Mouse (Mus musculus) embryonic stem cell, embryonic (primary cell): ENCODE measurements around the gene Zfp697.
"Not testable (repeated sequence)": the region's sequence is repeated elsewhere in the genome, so short reads cannot be mapped to it uniquely, and the experiment has no call there.

Experiments
- CTCF ChIA-PET, 4 experiments: fragments of 300-600 bp in 2 of 4; fragments of 350-600 bp in 2 of 4; sonication (Branson Sonifier 250); formaldehyde crosslinking; loops; one replicate each; lab custom pipeline; 2022; ENCODE audit warnings: inconsistent platforms in 2 of 4; lab: Charles Lee
- POLR2A ChIA-PET, 4 experiments: fragments of 300-600 bp in 2 of 4; fragments of 350-600 bp in 2 of 4; sonication (Branson Sonifier 250); formaldehyde crosslinking; loops; one replicate each; lab custom pipeline; 2022; ENCODE audit warnings: antibody characterized with exemption in 4 of 4, inconsistent platforms in 1 of 4; lab: Charles Lee

Zfp697 gene

GRCm38 (mm10) chr3:98682401-98682800, 300.1 kb downstream of the Zfp697 start:
- CTCF ChIA-PET = no interaction called here
- POLR2A ChIA-PET = no interaction called here

- POLR2A ChIA-PET = no interaction called here
- CTCF ChIA-PET = no interaction called here
These were observed 338.5 kb downstream of the Zfp697 start for GRCm38 (mm10) chr3:98720740-98721139.

GRCm38 (mm10) chr3:98724376-98724775, 342.1 kb downstream of the Zfp697 start, which contains the start of gene Hsd3b2:
Gene Hsd3b2 (minus strand): TSS chr3:98724543.
- POLR2A ChIA-PET = no interaction called here
- CTCF ChIA-PET = no interaction called here

- POLR2A ChIA-PET = no interaction called here
- CTCF ChIA-PET = no interaction called here
These were observed 344.0 kb downstream of the Zfp697 start for GRCm38 (mm10) chr3:98726281-98726680.

- CTCF ChIA-PET = no interaction called here
- POLR2A ChIA-PET = no interaction called here
These were observed 351.5 kb downstream of the Zfp697 start for GRCm38 (mm10) chr3:98733724-98734123.

GRCm38 (mm10) chr3:98734340-98734739, 352.1 kb downstream of the Zfp697 start:
- CTCF ChIA-PET = no interaction called here
- POLR2A ChIA-PET = interaction anchor here in 1 of 4 experiments (0.6 kb wide), 1 partner anchor 394 kb away, joined by 3 read pairs; the partner anchor contains the start of gene Phgdh

- POLR2A ChIA-PET, CTCF ChIA-PET: not testable (repeated sequence)
These were observed 358.8 kb downstream of the Zfp697 start for GRCm38 (mm10) chr3:98741043-98741442.

GRCm38 (mm10) chr3:98752171-98752570, 369.9 kb downstream of the Zfp697 start:
- CTCF ChIA-PET = no interaction called here

GRCm38 (mm10) chr3:98756836-98757235, 374.6 kb downstream of the Zfp697 start:
- CTCF ChIA-PET = no interaction called here
- POLR2A ChIA-PET = interaction anchor here in 1 of 4 experiments (0.6 kb wide), 1 partner anchor 106 kb away, joined by 3 read pairs; no protein-coding TSS in a partner anchor

More at GRCm38 (mm10) chr3:98752171-98752570, 369.9 kb downstream of the Zfp697 start:
- POLR2A ChIA-PET = no interaction called here

- ChIA-PET CTCF (no interaction called here), POLR2A (interaction anchor here in 1 of 4 experiments (0.7 kb wide), 2 partner anchors 120 to 1153 kb away, joined by 3 read pairs; no protein-coding TSS in a partner anchor)
These were observed 381.9 kb downstream of the Zfp697 start for GRCm38 (mm10) chr3:98764155-98764554.

GRCm38 (mm10) chr3:98780921-98781320, 398.7 kb downstream of the Zfp697 start:
- POLR2A ChIA-PET = no interaction called here

GRCm38 (mm10) chr3:98782181-98782868, 400.1 kb downstream of the Zfp697 start:
- POLR2A ChIA-PET = no interaction called here

More at GRCm38 (mm10) chr3:98780921-98781320, 398.7 kb downstream of the Zfp697 start:
- CTCF ChIA-PET = no interaction called here

GRCm38 (mm10) chr3:98786551-98786950, 404.3 kb downstream of the Zfp697 start:
- ChIA-PET CTCF (no interaction called here), POLR2A (no interaction called here)

More at GRCm38 (mm10) chr3:98782181-98782868, 400.1 kb downstream of the Zfp697 start:
- CTCF ChIA-PET = no interaction called here
